Mouse (Mus musculus) ES-E14 (cell line): ENCODE results near the gene Rtel1. TPM values are rescaled to one million over a fixed set of nuclear protein-coding genes. Genes with fewer than 3 reads are reported as not detected.

ENCODE experiments used
- DNase-seq: peaks from one replicate; pipeline ENCODE4 v3.0.0-alpha.2; 2013; ENCODE audit warnings: low read depth, low spot score
- H3K27ac ChIP-seq: 2 replicates; pipeline ENCODE4 v1.5.1; 2012; ENCODE audit warnings: low read depth, mild to moderate bottlenecking, low read length, moderate library complexity, mixed read lengths; ENCODE audit not compliant: poor library complexity, insufficient read depth, severe bottlenecking
- H3K36me3 ChIP-seq: 2 replicates; pipeline ENCODE4 v1.6.1; 2012; ENCODE audit warnings: mild to moderate bottlenecking, low read length, moderate library complexity, mixed read lengths; ENCODE audit not compliant: control insufficient read depth, poor library complexity, insufficient read depth, severe bottlenecking
- H3K4me1 ChIP-seq, 2 experiments: fragments of 150-350 bp in 1 of 2; sonication (generic) in 1 of 2; 2 replicates each; pipeline ENCODE4 v1.6.1; 2012; ENCODE audit warnings: low read length in 2 of 2, mild to moderate bottlenecking in 1 of 2, mixed read lengths in 1 of 2; ENCODE audit not compliant: control insufficient read depth in 2 of 2, insufficient read depth in 2 of 2, poor library complexity in 1 of 2
- H3K4me3 ChIP-seq, 2 experiments: fragments of 150-350 bp in 1 of 2; sonication (generic) in 1 of 2; 2 replicates each; pipeline ENCODE4 v1.5.1; 2012; ENCODE audit warnings: low read length in 2 of 2, low read depth in 1 of 2, mild to moderate bottlenecking in 1 of 2, mixed read lengths in 1 of 2; ENCODE audit not compliant: insufficient read depth in 1 of 2, poor library complexity in 1 of 2, severe bottlenecking in 1 of 2
- H3K9ac ChIP-seq: 2 replicates; pipeline ENCODE4 v1.6.1; 2012; ENCODE audit warnings: low read depth, mild to moderate bottlenecking, low read length, mixed read lengths; ENCODE audit not compliant: poor library complexity, insufficient read depth, severe bottlenecking
- H3K9me3 ChIP-seq: fragments of 150-350 bp; sonication (generic); 2 replicates; pipeline ENCODE4 v1.6.1; 2012; ENCODE audit warnings: low read depth, mild to moderate bottlenecking, low read length; ENCODE audit not compliant: control insufficient read depth, insufficient read depth
- CHD2 ChIP-seq: IDR thresholded peaks from 2 replicates; pipeline ENCODE4 v1.6.1; 2014; ENCODE audit warnings: mild to moderate bottlenecking, low read depth, low read length, inconsistent platforms
- HCFC1 ChIP-seq: IDR thresholded peaks from 2 replicates; pipeline ENCODE4 v1.6.1; 2012; ENCODE audit warnings: low read length, inconsistent platforms, borderline replicate concordance; ENCODE audit not compliant: insufficient read depth
- MAFK ChIP-seq: IDR thresholded peaks from 2 replicates; pipeline ENCODE4 v1.6.1; 2014; ENCODE audit warnings: mild to moderate bottlenecking, low read depth, low read length, inconsistent platforms; ENCODE audit not compliant: insufficient read depth
- ZC3H11A ChIP-seq: IDR thresholded peaks from 2 replicates; pipeline ENCODE4 v1.6.1; 2012; ENCODE audit warnings: low read depth, mild to moderate bottlenecking, inconsistent platforms, low read length, borderline replicate concordance
- ZNF384 ChIP-seq: IDR thresholded peaks from 2 replicates; pipeline ENCODE4 v1.6.1; 2012; ENCODE audit warnings: low read depth, low read length, inconsistent platforms
- in situ Hi-C, 2 experiments: fragments of 600-800 bp; cut with MboI; formaldehyde crosslinking; loops; one replicate each; pipeline ENCODE4 v1.15.1; 2025; ENCODE audit warnings: low sequenced_read_pairs in 2 of 2, inconsistent platforms in 1 of 2; ENCODE audit not compliant: unreplicated experiment in 2 of 2
- total RNA-seq: library from RNA; depleted of rRNA; stranded (reverse); fragments of 300-350 nt; gene quantifications from 2 replicates; pipeline ENCODE4 v1.2.3, GENCODE M21; 2012; rRNA removed

Rtel1 gene
- total RNA-seq, 1 experiment = 133 TPM

- H3K4me1 ChIP-seq = peaks cover 0 to 2% of the 10 kb centered on the region in 2 experiments; a peak in 2 of 4 replicates
- in situ Hi-C loops = no loop called here
- no peak overlapping the region for H3K9ac ChIP-seq
- H3K27ac ChIP-seq = no peak overlapping the region
- H3K9me3 ChIP-seq = no peaks in the 10 kb centered on the region
- no peak for DNase-seq
- no peaks in the 10 kb centered on the region for H3K36me3 ChIP-seq
- H3K4me3 ChIP-seq = no peak overlapping the region
- no peak for TF ChIP-seq CHD2
- no peak for TF ChIP-seq MAFK
- TF ChIP-seq ZNF384 = no peak
- TF ChIP-seq ZC3H11A = no peak
- TF ChIP-seq HCFC1 = no peak
Observed at GRCm38 (mm10) chr2:181403722-181404121, 84.2 kb downstream of the Rtel1 start.

Other genes with a start within 250 kb of the Rtel1 start
- 4.6 and 11.6 TPM in 2 replicates for gene Kcnq2, start 184.4 kb upstream of the Rtel1 start, total RNA-seq
- 0.76 and 0.95 TPM in 2 replicates for gene Eef1a2, start 162.7 kb upstream of the Rtel1 start, total RNA-seq
- 67.1 and 71.8 TPM in 2 replicates for gene Ppdpf, start 132.5 kb upstream of the Rtel1 start, total RNA-seq
- gene Ptk6, start 117.0 kb upstream of the Rtel1 start, total RNA-seq = 0.11 and 0.22 TPM in 2 replicates
- gene Srms, start 106.6 kb upstream of the Rtel1 start, total RNA-seq = 0.67 and 0.79 TPM in 2 replicates
- 0.21 TPM in 1 of 2 replicates, not detected in the other for gene Fndc11, start 99.7 kb upstream of the Rtel1 start, total RNA-seq
- gene Helz2, start 77.7 kb upstream of the Rtel1 start, total RNA-seq = 2.2 and 3.4 TPM in 2 replicates
- 15.2 and 16.4 TPM in 2 replicates for gene Gmeb2, start 31.7 kb upstream of the Rtel1 start, total RNA-seq
- gene Stmn3, start 5.2 kb upstream of the Rtel1 start, total RNA-seq = 7.9 and 8.6 TPM in 2 replicates
- 43.5 and 61.3 TPM in 2 replicates for gene Zgpat, start 45.2 kb downstream of the Rtel1 start, total RNA-seq
- gene Arfrp1, start 45.7 kb downstream of the Rtel1 start, total RNA-seq = 32.8 and 36.3 TPM in 2 replicates
- gene Lime1, start 60.3 kb downstream of the Rtel1 start, total RNA-seq = 30.8 and 48.9 TPM in 2 replicates
- gene Zbtb46, start 139.7 kb downstream of the Rtel1 start, total RNA-seq = 4.4 and 5.1 TPM in 2 replicates
- gene Abhd16b, start 173.5 kb downstream of the Rtel1 start, total RNA-seq = 0.36 and 0.53 TPM in 2 replicates
- 111 TPM in 2 replicates for gene Tpd52l2, start 177.4 kb downstream of the Rtel1 start, total RNA-seq
- gene Dnajc5, start 200.7 kb downstream of the Rtel1 start, total RNA-seq = 67.2 and 87.6 TPM in 2 replicates